Mouse (Mus musculus) layer of hippocampus, adult 11-12 months (tissue): Measurements from ENCODE around the gene Esrrb.

Experiments
- DNase-seq: peaks from one replicate; pipeline ENCODE4 v3.0.0; 2022; ENCODE audit warnings: low spot score

Gene Esrrb

GRCm38 (mm10) chr12:86501728-86502127, 140.8 kb downstream of the Esrrb start:
- DNase-seq = no peak

GRCm38 (mm10) chr12:86503921-86504320, 143.0 kb downstream of the Esrrb start:
- no peak for DNase-seq

- DNase-seq = no peak
Observed at GRCm38 (mm10) chr12:86504321-86504720, 143.4 kb downstream of the Esrrb start.

- DNase-seq = no peak
Observed at GRCm38 (mm10) chr12:86507741-86508140, 146.8 kb downstream of the Esrrb start.

GRCm38 (mm10) chr12:86508313-86508988, 147.5 kb downstream of the Esrrb start:
- DNase-seq = no peak

- no peak for DNase-seq
Observed at GRCm38 (mm10) chr12:86509295-86510279, 148.7 kb downstream of the Esrrb start.

GRCm38 (mm10) chr12:86512335-86512734, 151.4 kb downstream of the Esrrb start:
- no peak for DNase-seq

DNA sequence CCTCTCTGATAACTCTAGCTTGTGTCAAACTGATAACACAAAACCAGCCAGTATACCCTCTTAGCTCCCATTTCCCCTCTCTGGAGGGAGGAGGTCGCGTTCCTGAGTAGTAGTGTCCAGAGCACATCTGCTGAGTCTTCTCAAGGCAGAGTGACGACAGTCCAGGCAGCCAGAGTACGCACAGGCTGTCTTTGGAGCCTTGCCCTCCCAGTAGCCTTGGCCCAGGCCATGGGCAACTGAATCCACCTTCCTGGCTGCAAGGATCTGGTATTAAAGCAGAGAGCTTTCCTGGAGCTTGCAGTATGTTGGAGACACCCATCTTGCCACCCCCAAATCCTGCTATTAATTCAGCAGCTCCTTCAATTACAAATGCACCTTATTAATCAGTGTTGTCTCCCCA, 152.7 kb downstream of the Esrrb start:
- DNase-seq = no peak

DNA sequence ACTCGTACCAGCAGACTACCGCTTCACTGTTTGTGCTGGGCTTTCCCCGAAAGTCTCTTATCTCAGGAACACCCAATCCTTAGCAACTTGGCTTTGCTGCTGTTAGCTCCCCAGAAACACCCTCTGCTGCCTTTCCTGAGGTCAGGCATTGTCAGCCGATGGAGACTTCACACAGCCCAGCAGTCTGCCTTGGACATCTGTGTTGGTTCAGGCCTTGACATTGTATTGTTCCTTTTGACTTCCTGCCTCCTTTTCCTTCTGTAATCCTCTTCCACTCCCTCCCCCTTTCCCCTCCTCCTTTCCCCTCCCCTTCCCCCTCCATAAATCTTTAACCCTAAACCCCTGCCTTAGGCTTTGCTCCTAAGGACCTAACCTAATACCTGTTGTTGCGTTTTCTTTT, 155.7 kb downstream of the Esrrb start:
- DNase-seq = no peak

DNA sequence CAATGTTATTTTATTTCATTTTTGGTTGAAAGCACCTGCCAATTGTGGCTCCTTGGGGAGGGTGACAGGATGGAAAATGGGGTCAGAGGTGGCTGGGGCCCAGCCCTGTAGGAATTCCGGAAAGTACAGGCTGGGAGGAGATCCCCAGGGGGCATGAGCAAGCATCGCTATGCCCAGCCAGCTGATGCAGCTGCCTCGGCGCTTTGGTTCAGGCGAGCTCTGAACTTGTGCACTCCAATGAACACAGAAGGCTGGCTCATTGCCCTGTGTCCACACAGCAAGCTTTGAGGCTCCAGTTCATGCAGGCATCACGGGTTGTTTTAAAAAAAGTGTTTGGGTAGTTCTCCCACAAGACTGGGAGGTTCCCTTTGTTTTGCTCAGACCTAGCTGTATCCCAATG, 156.8 kb downstream of the Esrrb start:
- DNase-seq = no peak

- DNase-seq = peak; percentile 11
Observed at GRCm38 (mm10) chr12:86518746-86519145, 157.8 kb downstream of the Esrrb start.

- DNase-seq = no peak
Observed at GRCm38 (mm10) chr12:86534283-86534682, 173.4 kb downstream of the Esrrb start.

GRCm38 (mm10) chr12:86537799-86538198, 176.9 kb downstream of the Esrrb start:
- DNase-seq = no peak

GRCm38 (mm10) chr12:86538711-86539110, 177.8 kb downstream of the Esrrb start:
- no peak for DNase-seq

- DNase-seq = no peak
Observed at GRCm38 (mm10) chr12:86539511-86539910, 178.6 kb downstream of the Esrrb start.

DNA sequence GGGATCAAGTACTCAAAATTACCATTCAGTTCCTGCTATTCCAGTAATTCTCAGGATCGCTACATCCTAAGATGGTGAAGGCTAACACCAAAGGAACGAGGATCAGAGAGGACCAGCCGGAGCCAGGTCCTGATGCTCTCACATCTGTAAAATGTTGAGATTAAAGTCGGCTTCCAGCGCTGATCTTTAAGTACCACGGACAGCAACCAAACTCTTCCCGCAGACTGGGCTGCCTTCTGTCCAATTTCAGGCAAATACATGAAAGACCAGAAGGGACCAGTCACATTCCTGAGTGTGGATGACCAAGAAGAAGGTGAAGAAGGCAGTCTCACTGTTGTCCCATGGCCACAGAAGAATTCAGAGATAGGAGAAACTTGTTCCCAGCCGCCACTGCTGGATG, 186.9 kb downstream of the Esrrb start:
- no peak for DNase-seq

DNA sequence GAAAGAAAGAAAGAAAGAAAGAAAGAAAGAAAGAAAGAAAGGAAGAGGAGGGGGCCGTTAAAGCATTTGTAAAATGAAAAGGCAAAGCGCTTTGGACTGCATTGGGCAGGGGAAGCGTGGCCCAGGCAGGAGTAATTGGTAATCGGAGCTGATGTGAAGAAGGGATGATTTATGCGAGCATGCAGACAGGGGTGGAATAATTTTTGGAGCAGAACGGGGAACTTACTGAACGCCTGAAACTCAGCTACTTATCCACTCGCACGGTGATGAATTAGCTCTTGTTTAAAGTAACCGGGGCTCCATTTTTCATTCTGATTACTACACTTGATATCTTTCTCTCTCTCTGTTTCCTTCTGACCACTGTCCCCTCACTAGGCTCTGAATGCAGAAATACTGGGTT, 192.1 kb downstream of the Esrrb start:
- no peak for DNase-seq

DNA sequence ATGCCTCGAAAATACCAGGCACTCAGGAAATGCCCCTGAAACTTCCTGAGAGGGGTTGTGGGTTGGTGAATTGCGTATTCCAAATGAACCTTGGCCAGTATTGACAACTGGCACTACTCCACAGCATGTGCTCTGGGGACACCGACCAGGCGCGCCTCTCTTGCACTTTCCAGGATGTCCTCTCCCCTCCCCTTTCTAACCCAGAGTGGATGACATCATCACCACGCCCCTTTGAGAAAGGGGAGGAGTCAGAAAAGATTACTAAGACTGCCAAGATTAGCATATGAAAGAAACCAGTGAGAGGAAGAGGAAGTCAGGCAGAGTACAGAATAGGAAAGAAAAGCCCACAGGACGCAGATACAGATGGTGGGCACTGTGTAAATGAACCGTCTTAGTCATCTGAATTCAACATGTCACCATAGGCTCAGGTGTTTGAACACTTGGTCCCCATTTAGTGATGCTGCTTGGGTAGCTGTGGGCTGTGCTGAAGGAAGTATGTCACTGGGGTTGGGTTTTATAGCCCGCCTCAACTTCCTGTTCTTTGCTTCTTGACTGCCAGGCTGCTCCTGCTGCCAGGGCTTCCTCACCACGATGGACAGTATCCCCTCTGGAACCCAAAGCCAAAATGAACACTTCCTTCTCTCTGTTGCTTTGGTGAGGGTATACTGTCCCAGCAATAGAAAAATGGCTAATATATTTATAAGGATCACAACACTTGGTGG, 196.0 kb downstream of the Esrrb start:
- DNase-seq = no peak

- no peak for DNase-seq
Observed at GRCm38 (mm10) chr12:86558889-86559288, 198.0 kb downstream of the Esrrb start.

- DNase-seq = no peak
Observed at GRCm38 (mm10) chr12:86562705-86563104, 201.8 kb downstream of the Esrrb start.

GRCm38 (mm10) chr12:86565996-86566395, 205.1 kb downstream of the Esrrb start:
- DNase-seq = peak; percentile 61
